Mouse (Mus musculus) kidney, postnatal 4 days (tissue): Measurements from ENCODE around the gene Suv39h2.
A peak's percentile ranks its signal among the peaks of the same experiment; 100 is the strongest.

Source experiments
- DNase-seq, 2 experiments: peaks; one replicate each; pipeline ENCODE4 v3.0.0; 2021; ENCODE audit warnings: mixed read lengths in 2 of 2

Suv39h2 gene

GRCm38 (mm10) chr2:3420157-3420556 is 54.7 kb downstream of the Suv39h2 start:
- no peak for DNase-seq

- DNase-seq: peak; percentile 98
Measured at GRCm38 (mm10) chr2:3418883-3419431, 55.9 kb downstream of the Suv39h2 start.

GRCm38 (mm10) chr2:3415676-3416075 is 59.2 kb downstream of the Suv39h2 start:
- DNase-seq: no peak

GRCm38 (mm10) chr2:3414241-3414640 is 60.6 kb downstream of the Suv39h2 start:
- DNase-seq: peak; percentile 82 to 85

GRCm38 (mm10) chr2:3407756-3408155 is 67.1 kb downstream of the Suv39h2 start:
- DNase-seq: no peak

- no peak for DNase-seq
Measured at GRCm38 (mm10) chr2:3405981-3406380, 68.8 kb downstream of the Suv39h2 start.
